Mouse (Mus musculus) forebrain, embryonic 12.5 days (tissue): ENCODE data around the gene Pdlim4. TPM values are rescaled to one million over a fixed set of nuclear protein-coding genes. Genes with fewer than 3 reads are reported as not detected.

ENCODE experiments used
- ATAC-seq: fragments of 200-750 bp; cut with Nextera tagmentation; 2 replicates; pipeline ENCODE4 v1.8.0; 2017; ENCODE audit warnings: moderate TSS enrichment; ENCODE audit not compliant: low FRiP score
- H3K27ac ChIP-seq: fragments of 300-500 bp; sonication (generic); 2 replicates; pipeline ENCODE4 v1.5.1; 2016; ENCODE audit warnings: mild to moderate bottlenecking
- H3K27me3 ChIP-seq: fragments of 300-500 bp; sonication (generic); 2 replicates; pipeline ENCODE4 v1.6.1; 2016; ENCODE audit warnings: mild to moderate bottlenecking
- H3K36me3 ChIP-seq: fragments of 300-500 bp; sonication (generic); replicated peaks from 2 replicates; pipeline ENCODE4 v1.6.1; 2016; ENCODE audit warnings: mild to moderate bottlenecking
- H3K4me1 ChIP-seq: fragments of 300-500 bp; sonication (generic); 2 replicates; pipeline ENCODE4 v1.6.1; 2016
- H3K4me2 ChIP-seq: fragments of 300-500 bp; sonication (generic); 2 replicates; pipeline ENCODE4 v1.6.1; 2016; ENCODE audit warnings: mild to moderate bottlenecking, moderate library complexity
- H3K4me3 ChIP-seq: fragments of 300-500 bp; sonication (generic); replicated peaks from 2 replicates; pipeline ENCODE4 v1.5.1; 2016; ENCODE audit warnings: mild to moderate bottlenecking
- H3K9ac ChIP-seq: fragments of 300-500 bp; sonication (generic); 2 replicates; pipeline ENCODE4 v1.6.1; 2016; ENCODE audit warnings: mild to moderate bottlenecking
- H3K9me3 ChIP-seq: fragments of 300-500 bp; sonication (generic); 2 replicates; pipeline ENCODE4 v1.6.1; 2016
- WGBS: fragments of 180-500 bp; shearing (Covaris S2); methylation state at CpG from one replicate; pipeline ENCODE4 v1.1.7; 2016; 5-methylcytosine and 5-hydroxymethylcytosine counted together
- polyA plus RNA-seq: library from polyadenylated mRNA; unstranded; fragments of >200 nt; fragmentation: Nextera tagmentation; extraction: Ambion mirVana; gene quantifications from 2 replicates; pipeline ENCODE4 v1.2.1, GENCODE M21; 2016

Pdlim4 gene
- polyA plus RNA-seq, 1 experiment from 2014 or later = 43.8 TPM

DNA sequence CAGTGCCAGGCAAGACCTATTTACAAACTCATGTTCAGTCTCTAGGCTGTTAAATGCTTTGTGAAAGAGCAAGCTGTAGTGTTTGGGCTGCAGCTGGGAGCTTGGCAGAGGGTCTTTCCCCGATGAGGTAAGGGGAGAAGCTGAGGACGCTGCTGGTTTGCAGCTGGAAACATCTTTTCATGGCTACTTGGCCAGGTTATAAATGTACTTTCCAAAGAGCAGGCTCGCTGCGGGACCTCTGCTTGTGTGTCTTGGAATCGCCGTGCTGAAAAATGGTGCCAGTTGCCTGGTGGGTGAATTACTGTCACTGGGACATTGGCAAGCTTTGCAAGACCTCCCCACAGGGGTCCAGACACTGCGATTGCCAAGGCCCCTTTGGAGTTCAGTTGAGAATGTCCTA is 38.4 kb upstream of the Pdlim4 start:
- Histone ChIP-seq H3K4me3 (no peak overlapping the region), H3K4me2 (no peak overlapping the region), H3K9ac (no peak overlapping the region), H3K9me3 (no peaks in the 10 kb centered on the region), H3K4me1 (0 out of 2 replicates have a peak, but pooled peaks cover 6% of the 10 kb centered on the region), H3K27ac (no peak overlapping the region), H3K36me3 (no peaks in the 10 kb centered on the region), H3K27me3 (peaks cover 8% of the 10 kb centered on the region; the same call in 1 of the 2 replicates)
- no peak for ATAC-seq
- WGBS = 89% methylated on average over 7 of the region's 7 CpGs

DNA sequence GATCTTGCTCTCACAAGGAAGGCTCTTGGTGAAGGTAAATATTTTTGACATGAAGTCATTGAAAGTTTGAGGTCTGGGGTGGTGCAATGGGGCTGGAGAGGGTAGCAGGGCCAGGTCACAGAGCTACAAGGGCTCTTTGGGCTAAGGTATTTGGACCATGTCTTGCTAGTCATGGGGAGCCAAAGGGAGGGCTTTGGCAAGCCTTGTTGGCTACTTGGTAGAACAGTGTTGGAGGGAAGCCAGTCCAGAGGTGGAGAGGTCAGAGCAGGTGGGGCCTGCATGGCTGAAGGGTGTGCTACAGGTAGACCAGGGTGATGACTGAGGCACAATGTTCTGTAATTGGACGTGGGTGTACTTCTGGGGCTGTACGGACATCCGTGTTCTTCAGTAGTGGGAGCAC is 37.9 kb upstream of the Pdlim4 start:
- Histone ChIP-seq H3K4me2 (no peak overlapping the region), H3K4me3 (no peak overlapping the region), H3K27me3 (peaks cover 13% of the 10 kb centered on the region), H3K36me3 (no peaks in the 10 kb centered on the region), H3K9ac (no peak overlapping the region), H3K4me1 (peaks cover under 1% of the 10 kb centered on the region; the same call in 1 of the 2 replicates), H3K9me3 (no peaks in the 10 kb centered on the region), H3K27ac (no peak overlapping the region)
- ATAC-seq = no peak
- WGBS = 86% methylated on average over 3 of the region's 3 CpGs

DNA sequence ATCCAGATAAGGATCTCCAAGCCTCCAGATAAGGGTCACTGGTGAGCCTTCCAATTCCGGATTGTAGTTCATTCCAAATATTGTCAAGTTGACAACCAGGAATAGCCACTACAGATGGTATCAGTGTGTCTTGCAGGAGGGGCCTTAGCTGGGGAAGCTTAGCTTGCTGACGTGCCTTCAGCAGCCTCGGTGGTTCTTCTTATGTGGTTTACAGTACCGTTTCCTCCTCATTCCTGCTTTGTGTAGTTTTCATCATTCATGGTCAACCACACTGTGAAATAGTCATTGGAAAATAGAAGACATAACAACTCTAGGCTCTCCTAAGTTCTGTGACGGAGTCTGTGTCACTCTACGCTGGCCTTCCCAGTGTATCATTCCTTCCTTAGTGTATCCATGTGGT is 36.2 kb upstream of the Pdlim4 start:
- no peak overlapping the region for H3K9ac ChIP-seq
- 89% methylated on average over 6 of the region's 6 CpGs for WGBS
- ATAC-seq = no peak
- no peaks in the 10 kb centered on the region for H3K36me3 ChIP-seq
- peaks cover 20% of the 10 kb centered on the region for H3K27me3 ChIP-seq
- peaks cover 11% of the 10 kb centered on the region for H3K4me1 ChIP-seq
- H3K9me3 ChIP-seq = no peaks in the 10 kb centered on the region
- H3K4me3 ChIP-seq = no peak overlapping the region
- no peak overlapping the region for H3K4me2 ChIP-seq
- no peak overlapping the region for H3K27ac ChIP-seq

DNA sequence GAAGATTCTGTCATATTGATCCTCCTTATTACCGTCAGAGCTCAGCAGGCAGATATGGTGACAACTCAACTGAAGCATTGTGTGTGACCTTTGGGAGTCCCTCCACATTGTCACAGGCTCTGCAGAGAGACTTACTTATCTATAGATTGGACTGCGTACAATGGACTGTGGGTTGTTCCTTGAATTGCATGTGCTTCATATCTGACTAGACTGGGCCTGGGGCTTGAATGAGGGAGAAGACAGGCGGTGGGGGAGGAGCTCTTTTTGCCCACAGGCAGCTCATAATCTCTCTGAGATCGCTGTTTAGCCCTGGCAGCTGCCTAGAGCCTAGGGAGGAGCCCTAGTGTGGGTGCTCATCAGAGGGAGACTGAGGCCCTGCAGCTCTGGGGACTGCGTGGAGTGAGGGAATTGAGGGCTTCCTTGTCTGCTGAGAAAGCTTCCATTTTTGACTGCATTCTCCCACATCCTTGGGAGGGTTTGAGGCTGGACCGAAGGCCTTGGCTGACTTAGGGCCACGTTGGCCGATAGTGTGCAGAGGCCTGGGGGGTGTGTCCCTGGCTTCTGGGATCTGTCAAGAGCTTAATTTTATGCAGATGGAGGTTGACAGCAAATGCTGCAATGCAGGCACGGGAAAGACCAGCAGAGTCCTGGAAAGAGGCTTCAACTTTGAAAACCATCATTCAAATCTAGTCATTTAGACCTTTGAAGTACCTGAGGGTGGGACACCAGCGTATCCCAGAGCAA is 34.1 kb upstream of the Pdlim4 start:
- Histone ChIP-seq H3K4me1 (peaks cover 11% of the 10 kb centered on the region), H3K9ac (no peak overlapping the region), H3K27ac (no peak overlapping the region), H3K36me3 (no peaks in the 10 kb centered on the region), H3K27me3 (peaks cover 21% of the 10 kb centered on the region), H3K4me3 (no peak overlapping the region), H3K9me3 (no peaks in the 10 kb centered on the region), H3K4me2 (no peak overlapping the region)
- no peak for ATAC-seq
- 79% methylated on average over 10 of the region's 10 CpGs for WGBS

DNA sequence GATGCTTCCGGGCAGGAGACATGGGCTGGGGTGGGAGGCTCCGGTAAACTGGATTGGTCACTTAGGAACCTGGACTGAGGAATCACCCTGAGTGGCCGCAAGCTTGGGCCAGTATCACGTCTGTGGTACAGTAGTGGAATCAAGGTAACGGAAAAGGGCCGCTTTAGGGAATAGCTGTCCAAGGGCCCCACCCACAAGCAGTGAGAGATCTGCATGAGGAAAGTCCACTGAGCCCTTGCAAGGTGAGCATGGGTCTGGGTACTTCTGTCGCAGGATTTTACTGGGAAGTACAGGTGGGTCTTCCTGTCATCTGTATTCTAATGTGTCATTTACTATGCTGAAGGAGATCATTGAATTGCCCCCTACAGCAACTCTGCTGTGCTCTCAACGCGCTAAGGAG is 32.9 kb upstream of the Pdlim4 start:
- peaks cover 21% of the 10 kb centered on the region for H3K27me3 ChIP-seq
- H3K27ac ChIP-seq = no peak overlapping the region
- H3K4me1 ChIP-seq = peaks cover 11% of the 10 kb centered on the region
- WGBS = 77% methylated on average over 9 of the region's 9 CpGs
- peak overlapping the region; percentile 63 for H3K4me3 ChIP-seq
- H3K36me3 ChIP-seq = no peaks in the 10 kb centered on the region
- no peak overlapping the region for H3K9ac ChIP-seq
- H3K9me3 ChIP-seq = no peaks in the 10 kb centered on the region
- peak overlapping the region; percentile 97 for H3K4me2 ChIP-seq
- ATAC-seq = no peak

DNA sequence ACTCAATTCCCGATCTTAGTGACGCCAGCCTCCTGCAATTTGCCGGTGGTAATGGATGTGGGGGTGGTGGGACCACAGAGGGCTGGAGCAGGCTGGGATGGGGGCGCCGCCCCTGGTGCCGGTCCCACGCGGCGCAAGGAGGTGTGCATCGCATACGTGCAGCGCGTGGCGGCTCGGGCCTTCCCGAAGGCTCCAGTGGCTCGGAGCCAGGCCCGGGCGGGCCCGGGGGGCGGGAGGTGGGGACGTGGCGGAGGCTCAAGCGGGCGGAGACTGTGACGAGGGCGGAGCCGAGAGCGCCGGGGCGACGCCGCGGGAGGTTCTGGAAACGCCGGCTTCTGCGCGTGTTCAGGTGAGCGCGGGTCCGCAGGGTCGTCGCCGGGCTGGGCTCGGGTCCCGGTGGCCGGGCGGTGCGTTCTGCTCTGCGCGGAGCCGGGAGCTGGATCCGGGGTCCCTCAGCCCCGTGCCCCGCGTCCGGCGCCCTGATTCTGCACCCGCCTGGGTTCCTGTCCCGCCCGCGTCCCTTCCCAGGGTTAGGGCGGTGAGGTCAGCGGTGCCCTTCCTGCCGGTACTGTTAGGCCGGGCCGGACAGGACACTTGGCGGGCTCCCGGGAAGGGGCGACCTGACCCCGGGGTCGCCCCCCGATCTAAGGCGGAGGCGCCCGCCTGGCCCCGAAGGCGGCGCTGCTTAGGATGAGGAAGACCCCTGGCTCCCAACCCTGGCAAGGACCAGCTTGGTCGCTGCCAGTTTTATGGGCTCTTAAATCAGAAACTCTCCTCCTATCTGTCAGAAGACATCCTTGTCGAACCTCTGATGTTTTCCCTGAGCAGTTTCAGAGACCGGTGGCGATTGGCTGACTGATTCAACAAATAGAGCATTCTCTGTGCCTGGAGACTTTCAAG is 32.1 kb upstream of the Pdlim4 start:
- Histone ChIP-seq H3K27me3 (peaks cover 21% of the 10 kb centered on the region), H3K4me1 (peaks cover 11% of the 10 kb centered on the region), H3K4me3 (peak overlapping the region; percentile 63), H3K9me3 (no peaks in the 10 kb centered on the region), H3K4me2 (peak overlapping the region; percentile 97), H3K9ac (peak overlapping the region; percentile 71), H3K36me3 (no peaks in the 10 kb centered on the region), H3K27ac (no peak overlapping the region)
- ATAC-seq = peak; percentile 89
- WGBS = under 1% methylated on average over 70 of the region's 83 CpGs

DNA sequence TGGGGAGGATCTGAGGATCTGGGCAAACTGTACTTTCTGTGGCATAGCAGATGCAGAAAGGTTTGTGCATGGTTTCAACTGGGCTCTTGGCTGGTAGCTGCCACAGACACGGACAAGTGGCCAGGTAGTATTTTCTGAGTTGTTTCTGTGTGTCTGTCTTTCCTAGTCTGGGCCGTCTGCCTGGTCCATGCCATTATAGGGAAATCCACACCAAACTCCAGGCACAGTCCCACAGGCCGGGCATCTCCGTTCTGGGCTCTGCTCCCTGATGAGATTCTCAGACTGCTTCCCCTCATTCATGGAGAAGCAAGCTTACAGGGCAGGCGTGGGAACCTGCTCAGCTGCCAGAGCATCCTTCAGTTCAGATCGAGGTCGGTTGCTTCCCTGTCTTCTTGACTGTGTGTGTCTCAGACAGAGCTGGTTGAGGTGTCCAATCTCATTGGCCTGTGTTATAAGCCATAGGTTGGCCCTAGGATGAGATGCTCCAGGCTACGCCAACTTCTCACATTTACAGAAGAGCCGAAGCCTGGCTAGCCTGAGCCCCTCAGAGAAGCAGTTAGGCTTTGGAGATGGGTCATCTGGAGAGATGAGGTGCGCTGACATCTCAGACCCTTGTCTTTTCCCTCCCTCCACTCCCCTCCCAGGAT is 31.4 kb upstream of the Pdlim4 start, which contains the start of gene P4ha2:
P4ha2 (plus strand) TSS at position 51 of the 647 bp plus-strand sequence.
- Histone ChIP-seq H3K4me3 (peak within 1 kb of the TSS; percentile 63), H3K4me1 (peaks cover 11% of the 10 kb centered on the region), H3K27me3 (peaks cover 21% of the 10 kb centered on the region), H3K27ac (no peak within 1 kb of the TSS), H3K36me3 (no peaks in the 10 kb centered on the region), H3K4me2 (peak within 1 kb of the TSS; percentile 97), H3K9ac (peak within 1 kb of the TSS; percentile 71), H3K9me3 (no peaks in the 10 kb centered on the region)
- ATAC-seq = no peak
- WGBS = 56% methylated on average over 10 of the region's 10 CpGs

DNA sequence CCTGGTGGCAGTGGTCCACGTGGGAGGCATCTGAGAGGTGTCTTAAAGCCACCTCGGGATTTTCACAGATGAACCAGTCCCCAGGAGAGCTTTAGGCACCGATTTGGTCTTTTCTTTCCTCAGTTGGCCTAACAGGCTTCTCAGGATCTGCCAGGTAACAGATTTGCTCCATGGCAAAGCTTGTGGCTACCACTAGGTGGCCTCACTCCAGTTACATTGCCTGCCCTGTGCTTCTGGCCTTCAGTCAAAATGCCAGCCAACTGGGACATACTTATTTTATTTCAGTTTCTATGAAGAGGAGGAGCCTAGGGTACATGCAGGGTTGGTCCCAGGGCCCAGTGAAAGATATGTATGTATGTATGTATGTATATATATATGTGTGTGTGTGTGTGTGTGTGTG is 24.2 kb upstream of the Pdlim4 start:
- Histone ChIP-seq H3K9me3 (no peaks in the 10 kb centered on the region), H3K4me2 (no peak overlapping the region), H3K4me1 (0 out of 2 replicates have a peak, but pooled peaks cover 4% of the 10 kb centered on the region), H3K27ac (no peak overlapping the region), H3K4me3 (no peak overlapping the region), H3K36me3 (no peaks in the 10 kb centered on the region), H3K27me3 (no peaks in the 10 kb centered on the region), H3K9ac (no peak overlapping the region)
- no peak for ATAC-seq
- WGBS = 8% methylated on average over 3 of the region's 3 CpGs

DNA sequence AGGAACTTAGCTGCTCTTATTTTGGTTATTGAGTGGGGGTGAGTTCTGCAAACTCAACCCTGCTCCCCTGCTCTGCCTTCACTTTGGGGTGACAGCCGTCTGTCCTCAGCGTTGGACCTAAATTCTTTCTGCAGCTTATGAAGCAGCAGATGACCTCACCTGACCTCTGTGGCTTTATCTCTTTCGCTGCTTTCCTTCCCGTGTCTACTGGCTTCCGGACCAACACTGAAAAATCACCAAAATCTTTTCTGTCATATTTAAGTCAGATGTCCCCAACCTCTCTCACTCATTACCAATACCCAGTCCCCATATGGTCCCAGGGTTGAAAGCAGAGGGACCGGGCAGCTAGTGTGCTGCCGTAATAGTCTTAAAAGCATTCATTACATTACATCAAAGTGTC is 23.4 kb upstream of the Pdlim4 start:
- ATAC-seq = no peak
- no peak overlapping the region for H3K27ac ChIP-seq
- H3K4me3 ChIP-seq = no peak overlapping the region
- H3K4me1 ChIP-seq = 0 out of 2 replicates have a peak, but pooled peaks cover 4% of the 10 kb centered on the region
- no peaks in the 10 kb centered on the region for H3K9me3 ChIP-seq
- no peaks in the 10 kb centered on the region for H3K27me3 ChIP-seq
- no peaks in the 10 kb centered on the region for H3K36me3 ChIP-seq
- WGBS = 60% methylated on average over 7 of the region's 7 CpGs
- no peak overlapping the region for H3K9ac ChIP-seq
- H3K4me2 ChIP-seq = no peak overlapping the region

DNA sequence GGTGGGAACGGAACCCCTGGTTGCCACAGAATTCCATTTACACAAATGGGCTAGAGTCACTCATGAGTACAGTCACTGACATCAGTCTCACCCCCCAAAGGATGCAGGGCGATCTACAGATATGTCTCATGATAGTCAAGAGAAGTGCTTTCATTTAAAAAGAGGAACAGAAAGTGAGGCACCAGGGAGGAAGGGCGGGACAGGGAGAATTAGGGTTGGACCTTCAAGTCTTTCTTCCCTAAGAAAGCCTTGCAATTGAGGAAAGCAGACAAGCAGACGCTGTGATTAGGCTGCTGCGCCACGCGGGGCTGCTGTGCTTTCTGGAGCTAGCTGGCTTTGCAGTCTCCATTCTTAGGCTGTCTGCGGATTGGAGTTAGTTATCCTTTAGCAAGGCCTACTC is 22.9 kb upstream of the Pdlim4 start:
- Histone ChIP-seq H3K4me2 (no peak overlapping the region), H3K27me3 (no peaks in the 10 kb centered on the region), H3K27ac (no peak overlapping the region), H3K9ac (no peak overlapping the region), H3K36me3 (no peaks in the 10 kb centered on the region), H3K4me3 (no peak overlapping the region), H3K9me3 (no peaks in the 10 kb centered on the region), H3K4me1 (0 out of 2 replicates have a peak, but pooled peaks cover 4% of the 10 kb centered on the region)
- WGBS = 47% methylated on average over 8 of the region's 8 CpGs
- no peak for ATAC-seq

DNA sequence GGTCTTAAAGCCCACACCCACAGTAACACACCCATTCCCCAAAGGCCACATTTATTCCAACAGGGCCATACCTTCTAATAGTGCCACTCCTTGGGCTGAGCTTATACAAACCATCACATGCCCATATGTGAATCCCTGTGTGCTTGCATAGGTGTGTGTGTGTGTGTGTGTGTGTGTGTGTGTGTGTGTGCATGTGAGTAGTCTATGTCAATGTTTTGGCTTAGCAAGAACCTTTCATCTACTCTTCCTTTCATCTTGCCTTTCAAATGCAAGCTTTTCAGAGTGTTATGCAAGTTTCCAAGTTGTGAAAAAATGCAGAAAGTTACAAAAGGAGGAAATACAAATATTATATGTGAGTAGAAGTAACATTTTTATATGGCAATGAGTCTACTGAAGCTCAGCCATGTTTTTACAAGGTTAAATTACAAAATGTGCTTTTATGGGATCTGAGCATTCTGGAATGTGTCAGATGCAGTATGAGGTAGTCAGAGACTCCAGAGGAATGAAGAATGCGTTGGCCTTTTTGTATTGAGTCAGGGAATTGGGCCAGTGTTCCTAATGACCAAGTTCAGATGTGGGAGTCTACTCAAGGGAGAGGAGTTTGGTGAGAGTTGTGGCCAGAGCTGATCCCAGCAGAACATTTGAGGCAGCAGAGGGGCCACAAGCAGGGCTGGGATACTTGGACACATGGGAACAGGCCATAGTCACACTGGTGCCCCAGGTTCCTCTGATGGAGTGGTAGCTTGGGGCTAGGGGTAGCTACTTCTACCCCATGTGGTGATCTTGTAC is 21.5 kb upstream of the Pdlim4 start:
- no peak overlapping the region for H3K27ac ChIP-seq
- WGBS = 70% methylated on average over 1 of the region's 1 CpGs
- H3K4me3 ChIP-seq = no peak overlapping the region
- 0 out of 2 replicates have a peak, but pooled peaks cover 4% of the 10 kb centered on the region for H3K4me1 ChIP-seq
- no peak for ATAC-seq
- no peaks in the 10 kb centered on the region for H3K27me3 ChIP-seq
- H3K4me2 ChIP-seq = no peak overlapping the region
- no peaks in the 10 kb centered on the region for H3K36me3 ChIP-seq
- no peaks in the 10 kb centered on the region for H3K9me3 ChIP-seq
- no peak overlapping the region for H3K9ac ChIP-seq
